Comparison of ENCODE assay signal across 7 mouse cellular contexts in the genomic region with DNA sequence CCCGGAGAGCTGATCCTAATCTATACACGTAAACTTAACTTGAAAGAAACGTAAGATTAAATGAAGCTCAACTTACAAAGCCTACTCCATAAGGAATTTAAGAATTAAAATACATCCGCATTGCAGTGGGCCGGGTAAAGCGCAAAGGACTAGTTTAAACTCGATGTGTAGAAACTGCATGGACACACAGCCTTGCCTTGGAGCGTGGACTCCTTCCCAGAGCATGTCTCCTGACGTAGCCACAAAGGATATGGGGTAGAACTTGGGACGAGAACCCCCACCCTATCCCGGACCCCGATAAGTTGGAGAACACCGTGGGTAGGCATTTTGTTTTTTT. TPM values are rescaled to one million over a fixed set of nuclear protein-coding genes. Genes with fewer than 3 reads are reported as not detected.
A peak's percentile ranks its signal among the peaks of the same experiment; 100 is the strongest.
DNase-seq lines count a peak whose midpoint lies in the region; ATAC-seq and TF ChIP-seq lines count a peak whose summit lies in the region.

No protein-coding gene starts in this region.

- H3K36me3 ChIP-seq in embryonic facial prominence, embryonic 14.5 days (ENCODE audit: control insufficient read depth, insufficient read depth, low read length), result no peaks in the 10 kb centered on the region
- no peaks in the 10 kb centered on the region for H3K36me3 ChIP-seq in intestine, embryonic 16.5 days (ENCODE audit: control insufficient read depth, insufficient read depth, low read length)
- H3K36me3 ChIP-seq in neural tube, embryonic 15.5 days, result no peaks in the 10 kb centered on the region

- peaks cover 23% of the 10 kb centered on the region for H3K4me1 ChIP-seq in lung, adult 2 months (ENCODE audit: control insufficient read depth, insufficient read depth, low read length)
- H3K4me1 ChIP-seq in embryonic facial prominence, embryonic 14.5 days (ENCODE audit: control insufficient read depth, insufficient read depth, low read length), result peaks cover 18% of the 10 kb centered on the region
- H3K4me1 ChIP-seq in intestine, embryonic 16.5 days (ENCODE audit: control insufficient read depth, insufficient read depth, low read length), result peaks cover 23% of the 10 kb centered on the region
- H3K4me1 ChIP-seq in neural tube, embryonic 15.5 days, result peaks cover 48% of the 10 kb centered on the region

- H3K27ac ChIP-seq in embryonic facial prominence, embryonic 14.5 days (replicated peaks; ENCODE audit: low read depth, low read length), result peak overlapping the region; percentile 88
- H3K27ac ChIP-seq in intestine, embryonic 16.5 days (ENCODE audit: low read length), result peak overlapping the region; percentile 82
- peak overlapping the region; percentile 72 for H3K27ac ChIP-seq in neural tube, embryonic 15.5 days (replicated peaks)

- no peak for TF ChIP-seq CTCF in lung, adult 2 months (IDR thresholded peaks at IDR 0.05; ENCODE audit: insufficient read depth, low read length)

- no peak for TF ChIP-seq POLR2A in lung, adult 2 months (IDR thresholded peaks at IDR 0.05; ENCODE audit: borderline replicate concordance, extremely low read depth, low read depth, low read length)

- no peak for ATAC-seq in embryonic facial prominence, embryonic 14.5 days (ENCODE audit: low read depth)
- ATAC-seq in intestine, embryonic 16.5 days, result no peak
- ATAC-seq in neural tube, embryonic 15.5 days (ENCODE audit: low FRiP score), result no peak

- H3K9me3 ChIP-seq in embryonic facial prominence, embryonic 14.5 days (ENCODE audit: control insufficient read depth, low read length), result no peaks in the 10 kb centered on the region
- H3K9me3 ChIP-seq in intestine, embryonic 16.5 days (ENCODE audit: control insufficient read depth, low read length), result no peaks in the 10 kb centered on the region
- no peaks in the 10 kb centered on the region for H3K9me3 ChIP-seq in neural tube, embryonic 15.5 days (replicated peaks)

- no peak for DNase-seq in lung, adult 2 months
- DNase-seq in lung, postnatal 14 days, result no peak
- peak; percentile 64 for DNase-seq in embryonic facial prominence, embryonic 14.5 days (ENCODE audit: low spot score)
- no peak for DNase-seq in cerebellum, adult 9-11 months
- DNase-seq in urinary bladder, adult 18-20 months (ENCODE audit: low spot score in 2 of 2), result no peak

- H3K27me3 ChIP-seq in embryonic facial prominence, embryonic 14.5 days (replicated peaks; ENCODE audit: control insufficient read depth, insufficient read depth, low read length), result no peaks in the 10 kb centered on the region
- H3K27me3 ChIP-seq in intestine, embryonic 16.5 days (replicated peaks; ENCODE audit: control insufficient read depth, insufficient read depth, low read length), result no peaks in the 10 kb centered on the region
- H3K27me3 ChIP-seq in neural tube, embryonic 15.5 days (replicated peaks), result no peaks in the 10 kb centered on the region

- peak overlapping the region; percentile 88 for H3K9ac ChIP-seq in embryonic facial prominence, embryonic 14.5 days (ENCODE audit: low read depth, low read length)
- H3K9ac ChIP-seq in intestine, embryonic 16.5 days (ENCODE audit: low read depth, low read length), result peak overlapping the region; percentile 95
- peak overlapping the region; percentile 87 for H3K9ac ChIP-seq in neural tube, embryonic 15.5 days (replicated peaks)

- H3K4me3 ChIP-seq in lung, adult 2 months (replicated peaks; ENCODE audit: extremely low read depth, low read depth, low read length), result peak overlapping the region; percentile 69
- H3K4me3 ChIP-seq in embryonic facial prominence, embryonic 14.5 days (ENCODE audit: low read depth, low read length), result peak overlapping the region; percentile 85
- H3K4me3 ChIP-seq in intestine, embryonic 16.5 days (ENCODE audit: low read length), result peak overlapping the region; percentile 82
- peak overlapping the region; percentile 78 for H3K4me3 ChIP-seq in neural tube, embryonic 15.5 days (replicated peaks)

- WGBS in lung, adult 2 months, result 1% methylated on average over 13 of the region's 13 CpGs
- under 1% methylated on average over 13 of the region's 13 CpGs for WGBS in embryonic facial prominence, embryonic 14.5 days
- WGBS in intestine, embryonic 16.5 days, result under 1% methylated on average over 13 of the region's 13 CpGs
- WGBS in neural tube, embryonic 15.5 days, result under 1% methylated on average over 13 of the region's 13 CpGs

- H3K4me2 ChIP-seq in embryonic facial prominence, embryonic 14.5 days (ENCODE audit: low read depth, low read length), result peak overlapping the region; percentile 97
- peak overlapping the region; percentile 71 for H3K4me2 ChIP-seq in intestine, embryonic 16.5 days (ENCODE audit: low read depth, low read length)
- peak overlapping the region; percentile 87 for H3K4me2 ChIP-seq in neural tube, embryonic 15.5 days

RNA-seq across cellular contexts. Expression of gene Jarid2, which starts 3.7 kb away (rescaled TPM):
- 7.5 and 9.6 TPM in 2 replicates for polyA plus RNA-seq in lung, adult 2 months (2012; rRNA removed)
- polyA plus RNA-seq in embryonic facial prominence, embryonic 14.5 days (2014; fragmentation: Nextera tagmentation; extraction: Ambion mirVana), result 16.1 and 17.6 TPM in 2 replicates
- polyA plus RNA-seq in intestine, embryonic 16.5 days (2015; fragmentation: Nextera tagmentation; extraction: Ambion mirVana), result 19.2 and 22.0 TPM in 2 replicates
- polyA plus RNA-seq in neural tube, embryonic 15.5 days (2015; fragmentation: Nextera tagmentation; extraction: Ambion mirVana), result 31.1 and 31.7 TPM in 2 replicates
